Mouse (Mus musculus) hindbrain, embryonic 14.5 days (tissue): Measurements from ENCODE around the gene Cmtm2b. TPM values are rescaled to one million over a fixed set of nuclear protein-coding genes. Genes with fewer than 3 reads are reported as not detected.
A peak's percentile ranks its signal among the peaks of the same experiment; 100 is the strongest.

ENCODE experiments used
- ATAC-seq: fragments of 200-750 bp; cut with Nextera tagmentation; 2 replicates; pipeline ENCODE4 v1.8.0; 2017; ENCODE audit warnings: moderate number of reproducible peaks, mild to moderate bottlenecking, moderate TSS enrichment, moderate library complexity; ENCODE audit not compliant: low FRiP score
- DNase-seq: peaks from one replicate; pipeline ENCODE4 v3.0.0-alpha.2; 2015; ENCODE audit warnings: low spot score
- H3K27ac ChIP-seq: fragments of 300-500 bp; sonication (generic); 2 replicates; pipeline ENCODE4 v1.5.1; 2014; ENCODE audit warnings: mild to moderate bottlenecking, moderate library complexity
- H3K27me3 ChIP-seq: fragments of 300-500 bp; sonication (generic); 2 replicates; pipeline ENCODE4 v1.6.1; 2014; ENCODE audit warnings: mild to moderate bottlenecking, low read length, mixed read lengths; ENCODE audit not compliant: control insufficient read depth, insufficient read depth
- H3K36me3 ChIP-seq: fragments of 300-500 bp; sonication (generic); replicated peaks from 2 replicates; pipeline ENCODE4 v1.6.1; 2014; ENCODE audit not compliant: control insufficient read depth, insufficient read depth
- H3K4me1 ChIP-seq: fragments of 300-500 bp; sonication (generic); replicated peaks from 2 replicates; pipeline ENCODE4 v1.6.1; 2014; ENCODE audit warnings: antibody characterized with exemption, low read length, mixed read lengths; ENCODE audit not compliant: control insufficient read depth, insufficient read depth
- H3K4me2 ChIP-seq: fragments of 300-500 bp; sonication (generic); replicated peaks from 2 replicates; pipeline ENCODE4 v1.6.1; 2014; ENCODE audit warnings: mild to moderate bottlenecking, moderate library complexity
- H3K4me3 ChIP-seq: fragments of 300-500 bp; sonication (generic); replicated peaks from 2 replicates; pipeline ENCODE4 v1.5.1; 2014; ENCODE audit warnings: mild to moderate bottlenecking, low read length
- H3K9ac ChIP-seq: fragments of 300-500 bp; sonication (generic); 2 replicates; pipeline ENCODE4 v1.6.1; 2014
- H3K9me3 ChIP-seq: fragments of 300-500 bp; sonication (generic); 2 replicates; pipeline ENCODE4 v1.6.1; 2016; ENCODE audit warnings: low read length; ENCODE audit not compliant: control insufficient read depth
- WGBS: fragments of 180-500 bp; shearing (Covaris S2); extraction: QIAGEN DNeasy Blood & Tissue Kit; methylation state at CpG from one replicate; pipeline ENCODE4 v1.1.7; 2014; 5-methylcytosine and 5-hydroxymethylcytosine counted together
- polyA plus RNA-seq: library from polyadenylated mRNA; unstranded; fragments of >200 nt; fragmentation: Nextera tagmentation; extraction: Ambion mirVana; gene quantifications from 2 replicates; pipeline ENCODE4 v1.2.1, GENCODE M21; 2014

The Cmtm2b gene
- polyA plus RNA-seq, 1 experiment from 2014 or later: not detected

DNA sequence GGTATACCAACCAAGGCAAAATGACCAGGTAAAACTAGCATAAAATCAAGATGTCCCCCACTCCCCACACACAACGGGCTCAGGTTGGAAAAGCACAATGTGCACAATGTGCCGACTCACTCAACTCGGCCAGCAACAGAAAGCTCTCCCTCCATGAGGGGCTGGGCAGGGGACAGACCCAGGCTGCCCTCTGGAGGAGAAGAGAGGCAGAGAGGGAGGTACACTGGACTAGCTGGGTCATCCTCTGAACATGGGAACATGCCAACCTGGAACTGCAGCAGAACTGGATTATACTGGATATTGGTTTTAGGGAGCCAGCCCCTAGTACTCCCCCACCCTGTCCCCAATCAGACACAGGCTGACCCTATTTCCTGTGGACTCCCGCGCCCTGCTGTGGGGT, 31.2 kb downstream of the Cmtm2b start:
- H3K4me2 ChIP-seq: no peak overlapping the region
- H3K27me3 ChIP-seq: no peaks in the 10 kb centered on the region
- DNase-seq: no peak
- H3K9ac ChIP-seq: no peak overlapping the region
- H3K36me3 ChIP-seq: peaks cover 20% of the 10 kb centered on the region
- WGBS: 58% methylated on average over 5 of the region's 5 CpGs
- H3K27ac ChIP-seq: no peak overlapping the region
- no peak overlapping the region for H3K4me3 ChIP-seq
- no peaks in the 10 kb centered on the region for H3K4me1 ChIP-seq
- ATAC-seq: peak; percentile 46; the same call in 1 of the 2 replicates
- no peaks in the 10 kb centered on the region for H3K9me3 ChIP-seq

DNA sequence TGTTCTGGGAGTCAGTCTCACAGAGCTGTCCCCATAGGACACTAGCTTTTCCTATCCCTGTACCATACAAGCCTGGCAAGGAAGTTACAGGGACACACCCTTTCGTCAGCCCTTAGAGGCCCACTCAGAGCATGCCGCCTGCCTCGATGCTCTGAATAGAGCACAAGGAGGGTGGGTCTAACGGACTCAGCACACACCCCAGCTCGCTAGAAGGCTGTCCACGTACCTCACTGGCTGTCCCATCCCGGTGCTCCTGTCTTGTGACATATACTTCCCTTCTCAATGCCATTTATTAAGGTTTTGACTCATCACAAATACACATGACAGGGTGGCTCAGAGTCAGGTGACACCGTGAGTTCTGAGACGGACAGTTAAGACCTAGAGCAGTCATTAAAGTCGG, 32.5 kb downstream of the Cmtm2b start:
- DNase-seq (no peak), ATAC-seq (no peak)
- Histone ChIP-seq H3K4me2 (no peak overlapping the region), H3K9me3 (no peaks in the 10 kb centered on the region), H3K4me1 (no peaks in the 10 kb centered on the region), H3K4me3 (no peak overlapping the region), H3K9ac (no peak overlapping the region), H3K27me3 (no peaks in the 10 kb centered on the region), H3K27ac (no peak overlapping the region), H3K36me3 (peaks cover 20% of the 10 kb centered on the region)
- WGBS: 95% methylated on average over 10 of the region's 10 CpGs

DNA sequence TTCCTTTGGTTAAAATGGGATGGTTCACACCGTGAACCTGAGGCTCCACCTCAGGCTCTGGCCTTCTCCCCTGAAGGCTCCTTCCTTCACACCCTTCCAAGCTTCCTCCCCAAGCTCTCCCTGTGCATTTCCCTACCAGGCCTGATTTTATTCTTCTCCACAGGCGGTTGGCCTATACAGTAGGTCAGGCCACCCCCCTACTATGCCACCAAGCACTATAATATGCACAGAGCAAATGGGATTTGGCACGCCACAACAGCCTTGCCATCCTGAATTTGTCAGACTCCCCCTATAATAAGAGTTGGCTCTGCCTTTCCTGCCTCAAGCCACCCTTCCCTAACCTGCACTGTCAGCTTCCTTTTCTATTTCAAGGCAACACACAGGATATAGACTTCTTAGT, 36.6 kb downstream of the Cmtm2b start:
- no peaks in the 10 kb centered on the region for H3K27me3 ChIP-seq
- H3K4me1 ChIP-seq: 0 out of 2 replicates have a peak, but pooled peaks cover 4% of the 10 kb centered on the region
- peaks cover 20% of the 10 kb centered on the region; the same call in 1 of the 2 replicates for H3K36me3 ChIP-seq
- H3K27ac ChIP-seq: no peak overlapping the region
- WGBS: 86% methylated on average over 3 of the region's 3 CpGs
- no peak overlapping the region for H3K4me3 ChIP-seq
- no peak overlapping the region for H3K9ac ChIP-seq
- H3K4me2 ChIP-seq: no peak overlapping the region
- no peaks in the 10 kb centered on the region for H3K9me3 ChIP-seq
- ATAC-seq: no peak
- DNase-seq: no peak

DNA sequence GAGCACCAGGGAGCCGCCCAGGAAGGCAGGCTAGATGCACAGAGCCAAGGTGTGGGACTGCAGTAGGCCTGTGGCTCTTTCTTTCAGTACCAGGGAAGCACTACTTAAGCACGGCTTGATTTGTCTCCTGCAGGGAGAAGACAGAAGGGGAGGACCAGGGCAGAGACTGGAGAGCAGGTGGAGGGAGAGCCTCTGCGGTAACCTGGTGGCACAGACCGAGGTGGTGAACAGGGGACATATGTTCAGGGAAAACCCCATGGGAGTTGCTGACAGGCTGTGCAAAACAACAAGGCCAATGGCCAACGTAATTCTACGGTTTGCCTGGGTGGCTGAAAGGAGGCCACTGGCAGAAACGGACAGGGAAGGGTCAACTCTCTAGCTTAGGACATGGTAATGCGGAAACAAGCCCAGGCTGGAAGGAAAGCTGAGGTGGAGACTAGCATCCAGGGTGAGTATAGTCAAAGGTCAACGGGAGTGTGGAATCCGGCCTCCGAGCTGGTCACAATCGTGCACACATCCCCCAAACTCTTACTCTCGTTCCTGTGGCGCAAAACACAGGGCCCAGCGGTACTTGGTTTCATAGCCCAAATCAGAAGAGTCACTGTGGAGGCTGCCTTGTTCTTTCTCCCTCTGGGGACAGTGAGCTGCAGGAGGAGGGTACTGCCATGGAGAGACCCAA, 37.9 kb downstream of the Cmtm2b start:
- Histone ChIP-seq H3K27ac (no peak overlapping the region), H3K4me1 (0 out of 2 replicates have a peak, but pooled peaks cover 4% of the 10 kb centered on the region), H3K27me3 (no peaks in the 10 kb centered on the region), H3K9ac (no peak overlapping the region), H3K4me3 (no peak overlapping the region), H3K36me3 (peaks cover 12% of the 10 kb centered on the region; the same call in 1 of the 2 replicates), H3K4me2 (no peak overlapping the region), H3K9me3 (no peaks in the 10 kb centered on the region)
- WGBS: 63% methylated on average over 15 of the region's 15 CpGs
- DNase-seq (no peak), ATAC-seq (no peak)

DNA sequence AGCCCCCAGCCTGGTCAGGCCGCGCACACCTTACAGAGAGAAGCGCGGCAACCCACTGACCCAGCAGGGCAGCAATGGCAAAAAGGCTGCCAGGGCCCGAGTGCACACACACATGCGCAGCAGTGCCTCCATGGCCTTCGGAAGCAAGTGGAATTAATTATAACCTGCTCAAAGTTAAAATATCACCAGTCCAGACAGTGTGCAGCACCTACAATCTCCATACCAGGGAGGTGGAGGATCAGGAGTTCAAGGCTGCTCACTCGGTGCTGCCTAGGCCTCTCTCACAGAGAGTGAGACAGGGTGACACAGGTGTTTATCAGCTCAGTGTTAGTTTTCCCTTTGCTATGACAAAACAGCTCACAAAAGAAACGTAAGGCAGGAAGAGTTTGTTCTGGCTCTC, 43.7 kb downstream of the Cmtm2b start:
- Histone ChIP-seq H3K36me3 (no peaks in the 10 kb centered on the region), H3K4me3 (no peak overlapping the region), H3K4me2 (no peak overlapping the region), H3K27me3 (no peaks in the 10 kb centered on the region), H3K9ac (no peak overlapping the region), H3K27ac (no peak overlapping the region), H3K9me3 (no peaks in the 10 kb centered on the region), H3K4me1 (no peaks in the 10 kb centered on the region; the same call in 1 of the 2 replicates)
- 92% methylated on average over 9 of the region's 9 CpGs for WGBS
- DNase-seq (no peak), ATAC-seq (no peak)

DNA sequence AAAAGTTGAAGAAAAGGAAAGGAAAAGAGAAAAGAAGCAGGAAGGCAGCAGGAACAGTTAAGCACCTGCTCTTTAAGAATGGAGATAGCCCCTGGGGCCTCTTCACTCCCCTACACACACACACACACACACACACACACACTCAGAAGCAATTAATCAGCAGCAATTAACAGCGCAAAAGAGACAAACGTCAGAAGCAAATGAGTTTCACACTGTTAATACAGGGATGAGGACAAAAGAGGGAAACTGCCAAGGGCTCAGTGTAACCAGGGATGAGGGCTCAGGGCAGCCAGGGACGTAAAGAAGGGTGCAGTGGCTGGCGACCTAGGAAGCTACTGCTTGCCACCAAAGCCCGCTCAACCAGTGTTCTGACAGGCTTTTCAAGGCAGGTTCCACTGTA, 45.4 kb downstream of the Cmtm2b start:
- Histone ChIP-seq H3K4me3 (no peak overlapping the region), H3K4me1 (no peaks in the 10 kb centered on the region; the same call in 1 of the 2 replicates), H3K9ac (0 out of 2 replicates have a peak overlapping the region, but pooled peaks have one; percentile 25), H3K36me3 (no peaks in the 10 kb centered on the region), H3K27me3 (no peaks in the 10 kb centered on the region), H3K9me3 (no peaks in the 10 kb centered on the region), H3K27ac (peak overlapping the region; percentile 62; the same call in 1 of the 2 replicates), H3K4me2 (no peak overlapping the region)
- DNase-seq (peak; percentile 42), ATAC-seq (peak; percentile 61; the same call in 1 of the 2 replicates)
- WGBS: 34% methylated on average over 5 of the region's 5 CpGs

DNA sequence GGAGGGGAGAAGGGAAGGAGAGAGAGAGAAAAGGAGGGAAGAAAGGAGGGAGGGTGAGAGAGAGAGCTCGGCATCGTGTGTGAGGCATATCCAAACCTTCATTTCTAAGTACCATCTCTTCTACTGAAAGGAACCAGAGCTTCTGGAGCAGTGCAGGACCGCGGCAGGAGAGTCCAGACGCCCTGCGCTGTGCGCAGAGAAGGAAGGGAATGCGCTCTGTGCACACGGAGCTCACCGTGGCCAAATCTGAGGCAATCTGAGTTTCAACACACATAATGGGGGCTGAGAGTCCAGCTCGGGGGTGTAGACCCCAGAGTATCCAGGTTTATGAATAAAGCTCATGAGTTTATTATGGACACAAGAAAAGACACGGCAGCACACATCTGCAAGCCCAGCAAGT, 47.6 kb downstream of the Cmtm2b start:
- Histone ChIP-seq H3K4me3 (no peak overlapping the region), H3K27me3 (no peaks in the 10 kb centered on the region), H3K9me3 (no peaks in the 10 kb centered on the region), H3K27ac (no peak overlapping the region), H3K9ac (no peak overlapping the region), H3K4me2 (no peak overlapping the region), H3K36me3 (no peaks in the 10 kb centered on the region), H3K4me1 (peaks cover under 1% of the 10 kb centered on the region; the same call in 1 of the 2 replicates)
- no peak for DNase-seq
- no peak for ATAC-seq
- WGBS: 84% methylated on average over 12 of the region's 12 CpGs

DNA sequence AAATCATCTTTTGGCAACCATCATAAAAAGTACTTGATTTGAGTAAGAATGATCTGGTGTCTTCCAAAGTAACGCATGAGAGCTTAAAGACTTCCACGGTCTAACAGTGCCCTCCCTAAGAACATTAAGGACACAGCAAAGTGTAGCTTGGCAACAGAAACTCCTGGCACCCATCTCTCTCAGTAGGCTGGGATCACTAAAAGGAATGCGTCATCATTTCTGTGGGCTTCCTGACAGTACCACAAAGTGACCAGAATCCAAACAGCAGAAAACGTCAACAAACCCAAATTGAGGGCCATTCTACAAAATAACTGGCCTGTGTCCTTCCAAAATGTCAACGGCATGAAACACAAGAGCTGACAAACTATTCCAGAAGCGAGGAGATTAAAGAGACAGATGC, 48.0 kb downstream of the Cmtm2b start:
- no peaks in the 10 kb centered on the region for H3K9me3 ChIP-seq
- WGBS: 70% methylated on average over 6 of the region's 6 CpGs
- no peak overlapping the region for H3K9ac ChIP-seq
- ATAC-seq: no peak
- H3K36me3 ChIP-seq: no peaks in the 10 kb centered on the region
- no peaks in the 10 kb centered on the region for H3K27me3 ChIP-seq
- DNase-seq: no peak
- no peak overlapping the region for H3K4me3 ChIP-seq
- H3K4me1 ChIP-seq: peaks cover 5% of the 10 kb centered on the region
- H3K4me2 ChIP-seq: no peak overlapping the region
- H3K27ac ChIP-seq: no peak overlapping the region

DNA sequence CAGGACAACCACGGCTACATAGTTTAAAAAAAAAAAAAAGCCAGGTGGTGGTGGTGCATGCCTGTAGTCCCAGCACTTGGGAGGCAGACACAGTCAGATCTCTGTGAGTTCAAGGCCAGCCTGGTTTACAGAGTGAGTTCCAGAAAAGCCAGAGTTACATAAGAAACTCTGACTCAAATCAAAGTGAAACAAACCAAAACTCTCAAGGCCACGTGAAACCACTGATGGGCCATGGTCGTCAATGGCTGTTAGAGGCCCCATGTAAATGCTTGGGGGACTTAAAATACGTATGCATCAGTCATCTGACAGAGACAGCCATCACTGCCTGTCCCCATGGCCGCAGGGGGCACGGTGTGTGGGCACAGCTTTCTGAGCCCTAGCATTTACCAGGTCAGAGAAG, 49.1 kb downstream of the Cmtm2b start:
- no peak overlapping the region for H3K9ac ChIP-seq
- H3K4me1 ChIP-seq: peaks cover 13% of the 10 kb centered on the region
- no peaks in the 10 kb centered on the region for H3K27me3 ChIP-seq
- ATAC-seq (no peak), DNase-seq (no peak)
- H3K4me2 ChIP-seq: no peak overlapping the region
- 89% methylated on average over 6 of the region's 6 CpGs for WGBS
- H3K27ac ChIP-seq: no peak overlapping the region
- H3K36me3 ChIP-seq: no peaks in the 10 kb centered on the region
- no peak overlapping the region for H3K4me3 ChIP-seq
- no peaks in the 10 kb centered on the region for H3K9me3 ChIP-seq
